Mouse (Mus musculus): ENCODE results near the gene Mrpl12. TPM values are rescaled to one million over a fixed set of nuclear protein-coding genes. Genes with fewer than 3 reads are reported as not detected.

The Mrpl12 gene
- polyA plus RNA-seq, 1 experiment from 2014 or later: 135 TPM

- H3K9me3 ChIP-seq: no peaks in the 10 kb centered on the region
- H3K27ac ChIP-seq: no peak overlapping the region
- no peaks in the 10 kb centered on the region for H3K27me3 ChIP-seq
- no peak overlapping the region for H3K9ac ChIP-seq
- H3K4me1 ChIP-seq: peaks cover 52% of the 10 kb centered on the region
- no peak overlapping the region for H3K4me3 ChIP-seq (replicated peaks)
- no peak for ATAC-seq (ENCODE audit: low FRiP score)
- H3K4me2 ChIP-seq: no peak overlapping the region
- WGBS: 76% methylated on average over 4 of the region's 4 CpGs
- peaks cover 45% of the 10 kb centered on the region for H3K36me3 ChIP-seq (replicated peaks)
Measured at GRCm38 (mm10) chr11:120488516-120488915, 4.1 kb downstream of the Mrpl12 start.

DNA sequence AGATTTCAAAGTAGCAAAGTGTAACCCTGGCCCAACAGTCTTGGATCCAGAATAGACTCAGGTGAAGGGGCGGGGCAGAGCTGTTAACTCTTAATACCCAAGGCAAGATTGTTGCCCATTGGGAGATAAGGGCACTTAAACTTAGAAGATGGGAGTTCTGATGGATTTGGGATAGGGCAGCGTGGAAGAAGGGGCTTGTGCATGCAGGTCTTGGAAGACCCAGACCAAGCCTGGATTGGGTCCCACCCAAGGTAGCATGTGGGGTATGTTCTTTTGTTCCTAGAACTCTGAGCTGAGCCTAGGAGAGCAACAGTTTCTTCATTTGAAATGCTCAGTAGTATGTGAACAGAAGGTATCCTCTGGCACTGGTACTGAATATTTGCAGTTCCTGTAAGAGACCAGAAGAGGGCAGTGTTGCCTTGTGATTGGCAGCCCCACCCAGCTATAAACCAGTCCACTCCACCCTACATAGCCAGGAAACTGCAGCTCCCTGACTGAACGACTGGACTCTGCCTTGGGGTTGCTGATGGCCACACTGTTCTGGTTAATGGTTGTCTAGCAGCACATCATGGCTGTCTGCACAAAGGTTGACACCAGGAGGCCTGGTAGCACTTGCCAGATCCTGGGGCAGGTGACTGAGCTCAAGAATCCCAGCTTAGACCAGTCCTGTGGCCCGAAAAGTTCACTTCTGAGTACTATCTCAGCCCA, 4.8 kb downstream of the Mrpl12 start:
- Histone ChIP-seq H3K4me3 (replicated peaks) (no peak overlapping the region), H3K36me3 (replicated peaks) (peaks cover 44% of the 10 kb centered on the region), H3K27ac (no peak overlapping the region), H3K27me3 (no peaks in the 10 kb centered on the region), H3K9me3 (no peaks in the 10 kb centered on the region), H3K9ac (no peak overlapping the region), H3K4me1 (peaks cover 49% of the 10 kb centered on the region), H3K4me2 (no peak overlapping the region)
- 64% methylated on average over 4 of the region's 4 CpGs for WGBS
- 0 out of 2 replicates have a peak, but pooled peaks have one; percentile 1 for ATAC-seq (ENCODE audit: low FRiP score)

GRCm38 (mm10) chr11:120490291-120491046, 6.1 kb downstream of the Mrpl12 start:
- Histone ChIP-seq H3K4me3 (replicated peaks) (0 out of 2 replicates have a peak overlapping the region, but pooled peaks have one; percentile 91), H3K36me3 (replicated peaks) (peaks cover 56% of the 10 kb centered on the region), H3K9me3 (no peaks in the 10 kb centered on the region), H3K4me1 (peaks cover 41% of the 10 kb centered on the region), H3K4me2 (peak overlapping the region; percentile 81), H3K27ac (peak overlapping the region; percentile 85), H3K9ac (peak overlapping the region; percentile 90; the same call in 1 of the 2 replicates), H3K27me3 (no peaks in the 10 kb centered on the region)
- WGBS: 30% methylated on average over 4 of the region's 4 CpGs
- no peak for ATAC-seq (ENCODE audit: low FRiP score)

- under 1% methylated on average over 35 of the region's 35 CpGs for WGBS
- no peaks in the 10 kb centered on the region for H3K9me3 ChIP-seq
- no peaks in the 10 kb centered on the region for H3K27me3 ChIP-seq
- peaks cover 35% of the 10 kb centered on the region for H3K4me1 ChIP-seq
- H3K9ac ChIP-seq: peak within 1 kb of the TSS; percentile 90
- peak within 1 kb of the TSS; percentile 91 for H3K4me3 ChIP-seq (replicated peaks)
- peak within 1 kb of the TSS; percentile 85 for H3K27ac ChIP-seq
- H3K36me3 ChIP-seq (replicated peaks): peaks cover 57% of the 10 kb centered on the region
- peak; percentile 88 for ATAC-seq (ENCODE audit: low FRiP score)
- H3K4me2 ChIP-seq: peak within 1 kb of the TSS; percentile 81
Measured at GRCm38 (mm10) chr11:120491317-120492023, 7.1 kb downstream of the Mrpl12 start, which contains the start of gene Slc25a10. TSS of gene Slc25a10 (plus strand) at chr11:120491840.

- Histone ChIP-seq H3K27ac (peak overlapping the region; percentile 85), H3K36me3 (replicated peaks) (peaks cover 57% of the 10 kb centered on the region)
- WGBS: under 1% methylated on average over 48 of the region's 48 CpGs
Measured at GRCm38 (mm10) chr11:120492024-120492877, 7.8 kb downstream of the Mrpl12 start.

DNA sequence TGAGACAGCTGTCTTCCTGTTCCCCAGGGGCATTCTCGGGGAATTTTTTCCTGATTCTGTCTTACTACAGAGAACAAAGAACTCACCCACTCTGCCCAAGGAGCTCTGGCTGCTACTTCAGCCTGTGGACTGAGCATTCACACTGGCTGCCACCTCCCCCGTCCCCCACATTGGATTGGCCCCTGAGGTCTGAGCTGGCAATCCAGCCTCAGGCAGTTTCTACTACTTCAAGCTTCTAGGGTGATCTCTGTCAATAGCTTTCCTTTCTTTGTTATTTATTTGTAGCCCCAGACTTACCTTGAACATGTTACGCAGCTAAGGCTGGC, 8.4 kb downstream of the Mrpl12 start:
- Histone ChIP-seq H3K27me3 (no peaks in the 10 kb centered on the region), H3K9ac (peak overlapping the region; percentile 90), H3K36me3 (replicated peaks) (peaks cover 57% of the 10 kb centered on the region), H3K4me1 (peaks cover 35% of the 10 kb centered on the region), H3K4me3 (replicated peaks) (peak overlapping the region; percentile 91), H3K9me3 (no peaks in the 10 kb centered on the region), H3K4me2 (peak overlapping the region; percentile 81), H3K27ac (0 out of 2 replicates have a peak overlapping the region, but pooled peaks have one; percentile 32)
- ATAC-seq (ENCODE audit: low FRiP score): no peak
- whole genome bisulfite sequencing: 26% methylated on average over 3 of the region's 3 CpGs

More at GRCm38 (mm10) chr11:120492024-120492877, 7.8 kb downstream of the Mrpl12 start:
- Histone ChIP-seq H3K4me2 (peak overlapping the region; percentile 81), H3K27me3 (no peaks in the 10 kb centered on the region), H3K9me3 (no peaks in the 10 kb centered on the region), H3K9ac (peak overlapping the region; percentile 90), H3K4me3 (replicated peaks) (peak overlapping the region; percentile 91), H3K4me1 (peaks cover 35% of the 10 kb centered on the region)
- ATAC-seq (ENCODE audit: low FRiP score): peak; percentile 9; the same call in 1 of the 2 replicates

DNA sequence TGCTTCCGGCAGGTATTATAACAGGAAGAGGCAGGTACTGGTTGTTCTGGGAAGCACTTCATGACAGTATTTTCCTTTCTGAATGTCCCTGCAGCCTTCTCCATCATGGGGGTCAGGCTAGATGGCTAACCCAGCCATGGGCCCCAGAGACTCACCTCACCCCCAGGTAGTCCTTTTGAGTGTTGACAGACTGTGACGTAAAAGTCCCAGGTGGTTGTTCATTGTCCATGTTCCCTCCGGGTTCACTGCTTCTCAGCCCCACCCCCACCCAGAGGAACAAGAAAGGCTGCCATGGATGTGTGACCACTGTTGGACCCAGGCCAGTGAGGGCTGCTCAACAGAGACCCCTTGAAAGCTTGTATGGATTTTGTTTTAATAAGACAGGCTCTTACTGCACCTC, 8.9 kb downstream of the Mrpl12 start:
- Histone ChIP-seq H3K27me3 (no peaks in the 10 kb centered on the region), H3K9me3 (no peaks in the 10 kb centered on the region), H3K4me2 (peak overlapping the region; percentile 81), H3K9ac (peak overlapping the region; percentile 90), H3K36me3 (replicated peaks) (peaks cover 57% of the 10 kb centered on the region), H3K4me3 (replicated peaks) (peak overlapping the region; percentile 91), H3K27ac (no peak overlapping the region), H3K4me1 (peaks cover 35% of the 10 kb centered on the region)
- WGBS: 60% methylated on average over 3 of the region's 3 CpGs
- ATAC-seq (ENCODE audit: low FRiP score): no peak

- H3K4me3 ChIP-seq (replicated peaks): no peak overlapping the region
- ATAC-seq (ENCODE audit: low FRiP score): no peak
Measured at GRCm38 (mm10) chr11:120493911-120494310, 9.5 kb downstream of the Mrpl12 start.

GRCm38 (mm10) chr11:120497436-120497835, 13.0 kb downstream of the Mrpl12 start:
- no peak overlapping the region for H3K4me2 ChIP-seq
- H3K4me1 ChIP-seq: peaks cover 15% of the 10 kb centered on the region
- no peak for ATAC-seq (ENCODE audit: low FRiP score)
- H3K36me3 ChIP-seq (replicated peaks): peaks cover 54% of the 10 kb centered on the region
- H3K27ac ChIP-seq: no peak overlapping the region
- no peaks in the 10 kb centered on the region for H3K27me3 ChIP-seq
- H3K4me3 ChIP-seq (replicated peaks): no peak overlapping the region
- WGBS: 92% methylated on average over 3 of the region's 3 CpGs
- H3K9ac ChIP-seq: no peak overlapping the region
- H3K9me3 ChIP-seq: no peaks in the 10 kb centered on the region

More at GRCm38 (mm10) chr11:120493911-120494310, 9.5 kb downstream of the Mrpl12 start:
- Histone ChIP-seq H3K4me1 (peaks cover 35% of the 10 kb centered on the region), H3K27ac (no peak overlapping the region), H3K9me3 (no peaks in the 10 kb centered on the region), H3K4me2 (peak overlapping the region; percentile 81), H3K36me3 (replicated peaks) (peaks cover 57% of the 10 kb centered on the region), H3K9ac (no peak overlapping the region), H3K27me3 (no peaks in the 10 kb centered on the region)
- 88% methylated on average over 3 of the region's 3 CpGs for WGBS

DNA sequence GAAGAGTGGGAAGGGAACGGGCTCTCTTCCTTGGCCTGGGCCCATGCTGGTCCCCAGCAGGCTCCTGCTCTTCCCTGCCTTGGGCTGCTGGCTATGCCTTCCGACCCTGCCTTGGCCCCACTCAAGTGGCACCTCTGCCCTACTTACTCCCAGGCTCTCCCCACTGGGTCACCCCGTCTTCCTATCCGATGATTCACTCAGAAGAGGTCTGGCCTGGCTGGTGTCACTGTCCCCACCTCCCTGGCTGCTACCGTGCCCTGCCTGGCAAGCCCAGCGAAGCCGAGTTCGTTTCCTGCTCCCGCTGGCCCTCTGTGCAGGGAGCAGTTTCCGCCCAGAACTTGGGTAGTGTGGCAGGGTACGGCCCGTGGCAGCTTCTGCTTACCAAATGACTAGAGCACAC, 13.8 kb downstream of the Mrpl12 start:
- Histone ChIP-seq H3K9me3 (no peaks in the 10 kb centered on the region), H3K36me3 (replicated peaks) (peaks cover 54% of the 10 kb centered on the region), H3K4me2 (no peak overlapping the region), H3K9ac (no peak overlapping the region), H3K4me1 (peaks cover 7% of the 10 kb centered on the region), H3K27ac (no peak overlapping the region), H3K4me3 (replicated peaks) (no peak overlapping the region), H3K27me3 (no peaks in the 10 kb centered on the region)
- no peak for ATAC-seq (ENCODE audit: low FRiP score)
- 90% methylated on average over 12 of the region's 12 CpGs for WGBS

DNA sequence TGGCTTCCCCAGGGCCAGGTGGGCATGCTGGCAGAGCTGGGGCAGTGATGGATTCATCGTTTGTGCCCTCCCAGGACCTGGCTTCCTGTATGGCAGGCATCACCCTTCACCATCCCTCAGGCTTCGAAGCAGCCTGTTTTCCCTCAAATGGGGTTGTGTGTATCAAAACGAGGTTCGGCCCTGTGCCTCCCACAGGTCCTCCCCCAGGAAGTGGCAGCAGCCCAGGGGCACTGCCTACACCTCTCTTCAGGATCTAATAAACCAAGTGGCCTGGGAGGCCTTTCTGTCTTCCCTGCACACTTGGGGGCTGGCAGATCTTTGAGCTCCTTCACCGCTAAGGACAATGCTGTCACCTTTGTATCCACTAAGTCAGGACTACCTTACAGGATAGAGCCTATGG, 14.5 kb downstream of the Mrpl12 start:
- Histone ChIP-seq H3K27ac (no peak overlapping the region), H3K4me2 (no peak overlapping the region), H3K9ac (no peak overlapping the region), H3K27me3 (no peaks in the 10 kb centered on the region), H3K9me3 (no peaks in the 10 kb centered on the region), H3K4me3 (replicated peaks) (no peak overlapping the region), H3K36me3 (replicated peaks) (peaks cover 54% of the 10 kb centered on the region), H3K4me1 (0 out of 2 replicates have a peak, but pooled peaks cover under 1% of the 10 kb centered on the region)
- WGBS: 85% methylated on average over 5 of the region's 5 CpGs
- ATAC-seq (ENCODE audit: low FRiP score): no peak

Measured in forebrain, embryonic 12.5 days (tissue).